Mouse (Mus musculus): ENCODE results near the gene Mdga2. TPM values are rescaled to one million over a fixed set of nuclear protein-coding genes. Genes with fewer than 3 reads are reported as not detected.
A peak's percentile ranks its signal among the peaks of the same experiment; 100 is the strongest.

Mdga2 gene
- polyA plus RNA-seq, 1 experiment from 2014 or later: 8.3 TPM

DNA sequence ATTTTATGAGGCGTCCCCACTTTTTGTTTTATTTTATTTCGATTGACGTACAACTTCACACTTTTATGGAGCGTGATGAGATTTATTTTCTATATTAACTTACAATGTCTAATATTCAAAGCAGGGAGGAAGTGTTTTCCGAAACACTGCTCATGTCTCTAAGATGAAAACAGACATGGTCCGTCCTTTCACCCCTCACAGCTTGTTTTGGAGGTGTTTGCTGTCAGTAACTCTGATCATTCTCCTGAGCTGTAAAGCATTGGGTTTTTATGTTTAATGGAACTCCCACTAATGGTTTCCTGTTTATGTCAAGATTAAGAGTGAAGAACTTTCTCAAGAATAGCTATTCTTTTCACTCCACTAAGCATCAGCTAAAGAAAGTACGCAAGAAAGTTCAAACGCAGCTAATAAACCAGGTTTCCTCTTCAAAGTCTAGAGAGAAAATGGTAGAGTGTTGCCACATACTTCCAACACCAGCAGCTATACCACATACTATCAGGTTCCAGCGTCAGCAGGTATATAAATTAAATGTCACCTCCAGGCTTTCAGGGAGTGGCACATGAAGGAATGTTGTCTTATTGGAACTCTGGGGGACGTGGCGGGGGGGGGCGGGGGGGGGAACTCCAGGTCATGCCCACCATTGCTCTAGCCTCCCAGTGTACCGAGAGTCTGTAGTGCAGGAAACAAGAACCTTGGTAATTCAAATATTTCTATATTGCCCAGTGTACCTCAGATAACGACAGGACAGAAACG lies 186.7 kb downstream of the Mdga2 start:
- Histone ChIP-seq H3K4me3 (no peak overlapping the region), H3K9ac (no peak overlapping the region), H3K9me3 (replicated peaks) (no peaks in the 10 kb centered on the region), H3K27me3 (no peaks in the 10 kb centered on the region), H3K27ac (no peak overlapping the region), H3K4me1 (no peaks in the 10 kb centered on the region), H3K36me3 (ENCODE audit: poor library complexity, severe bottlenecking) (no peaks in the 10 kb centered on the region), H3K4me2 (no peak overlapping the region)
- WGBS: 88% methylated on average over 15 of the region's 15 CpGs
- no peak for ATAC-seq

DNA sequence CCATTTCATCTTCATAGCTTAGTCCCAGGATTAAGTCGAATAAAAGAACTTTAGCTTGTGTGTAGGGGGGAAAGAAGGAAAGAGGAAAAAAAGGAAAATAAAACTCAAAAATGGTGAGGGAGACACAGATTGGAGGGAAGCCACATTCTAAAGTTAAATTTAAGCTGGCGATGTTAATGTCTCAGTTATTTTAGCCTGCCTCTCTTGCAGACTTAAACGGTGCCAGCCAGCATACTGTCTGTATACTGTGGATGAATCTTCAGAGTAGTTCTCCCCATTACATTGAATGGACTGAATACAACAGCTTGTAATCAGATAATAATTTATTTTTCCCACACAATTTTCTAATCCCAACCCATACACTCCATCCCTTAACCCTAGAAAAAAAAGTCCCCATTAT lies 205.2 kb downstream of the Mdga2 start:
- H3K27me3 ChIP-seq: no peaks in the 10 kb centered on the region
- H3K4me2 ChIP-seq: no peak overlapping the region
- no peaks in the 10 kb centered on the region for H3K9me3 ChIP-seq (replicated peaks)
- H3K9ac ChIP-seq: no peak overlapping the region
- H3K4me1 ChIP-seq: no peaks in the 10 kb centered on the region
- no peaks in the 10 kb centered on the region for H3K36me3 ChIP-seq (ENCODE audit: poor library complexity, severe bottlenecking)
- no peak overlapping the region for H3K27ac ChIP-seq
- WGBS: 93% methylated on average over 3 of the region's 3 CpGs
- ATAC-seq: no peak
- no peak overlapping the region for H3K4me3 ChIP-seq

DNA sequence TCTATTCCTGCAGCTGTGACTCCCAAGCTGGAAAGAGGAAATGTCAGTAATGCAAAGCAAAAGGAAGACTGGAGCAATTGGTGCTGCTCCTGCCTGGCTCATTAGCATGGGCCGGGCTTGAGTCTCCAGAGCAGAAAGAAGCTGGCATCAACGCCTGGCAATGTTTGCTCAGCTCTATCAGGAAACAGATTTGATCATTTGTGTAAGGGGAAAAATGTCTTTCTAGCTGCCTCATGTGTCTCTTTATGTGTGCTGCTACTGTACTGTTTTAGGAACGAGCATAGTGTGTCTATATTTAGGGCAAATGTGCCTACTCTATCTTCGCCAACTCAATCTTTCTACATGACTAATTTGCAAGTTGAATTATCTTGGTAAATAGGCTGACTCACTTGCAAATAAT lies 211.0 kb downstream of the Mdga2 start:
- peak; percentile 83 for ATAC-seq
- 69% methylated on average over 4 of the region's 4 CpGs for WGBS

DNA sequence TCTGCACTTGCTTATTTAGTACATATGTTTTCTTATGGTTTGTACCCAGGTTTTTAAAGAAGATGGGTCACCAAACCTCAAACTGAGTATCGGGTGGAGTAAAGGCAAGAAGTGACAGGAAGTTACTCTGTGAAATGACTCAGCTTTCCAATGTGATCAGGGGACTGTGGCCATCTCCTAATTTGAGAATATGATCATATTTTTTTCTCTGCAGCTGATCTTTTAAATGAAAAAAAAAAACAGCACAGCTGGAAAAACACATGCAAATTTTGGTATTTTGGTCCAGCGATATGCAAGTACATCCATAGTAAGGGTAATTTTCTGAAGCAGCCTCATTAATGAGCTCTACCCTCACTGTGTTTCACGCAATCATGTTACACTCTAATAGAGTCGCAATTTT lies 212.0 kb downstream of the Mdga2 start:
- H3K9ac ChIP-seq: no peak overlapping the region
- H3K4me2 ChIP-seq: no peak overlapping the region
- H3K27ac ChIP-seq: no peak overlapping the region
- no peaks in the 10 kb centered on the region for H3K36me3 ChIP-seq (ENCODE audit: poor library complexity, severe bottlenecking)
- no peaks in the 10 kb centered on the region for H3K27me3 ChIP-seq
- 87% methylated on average over 4 of the region's 4 CpGs for WGBS
- H3K9me3 ChIP-seq (replicated peaks): no peaks in the 10 kb centered on the region
- ATAC-seq: no peak
- H3K4me3 ChIP-seq: no peak overlapping the region
- no peaks in the 10 kb centered on the region for H3K4me1 ChIP-seq

More for the DNA sequence above, 211.0 kb downstream of the Mdga2 start:
- Histone ChIP-seq H3K36me3 (ENCODE audit: poor library complexity, severe bottlenecking) (no peaks in the 10 kb centered on the region), H3K4me3 (no peak overlapping the region), H3K27me3 (no peaks in the 10 kb centered on the region), H3K9ac (no peak overlapping the region), H3K4me1 (no peaks in the 10 kb centered on the region), H3K4me2 (no peak overlapping the region), H3K9me3 (replicated peaks) (no peaks in the 10 kb centered on the region), H3K27ac (no peak overlapping the region)

DNA sequence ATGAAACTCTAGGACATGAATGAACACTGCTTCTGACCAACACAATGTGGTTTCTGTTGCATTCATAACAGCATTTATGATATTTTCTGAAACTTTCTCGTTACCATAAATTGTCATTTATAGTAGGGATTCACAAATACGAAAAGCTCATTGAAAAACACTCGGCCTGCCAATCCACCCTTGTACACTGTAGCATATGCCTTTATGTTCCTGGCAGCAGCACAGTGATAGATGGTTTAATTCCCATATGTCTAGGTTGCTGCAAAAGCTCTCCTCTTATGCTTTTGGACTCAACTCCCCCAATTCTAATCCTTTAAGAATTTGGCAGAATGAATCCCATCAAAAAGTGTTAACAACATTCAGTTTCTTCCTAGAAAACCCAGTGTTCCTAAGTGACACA lies 213.2 kb downstream of the Mdga2 start:
- H3K9ac ChIP-seq: no peak overlapping the region
- H3K4me1 ChIP-seq: no peaks in the 10 kb centered on the region
- WGBS: 80% methylated on average over 3 of the region's 3 CpGs
- no peak overlapping the region for H3K27ac ChIP-seq
- no peak overlapping the region for H3K4me2 ChIP-seq
- peak; percentile 69; the same call in 1 of the 2 replicates for ATAC-seq
- H3K27me3 ChIP-seq: no peaks in the 10 kb centered on the region
- H3K36me3 ChIP-seq (ENCODE audit: poor library complexity, severe bottlenecking): no peaks in the 10 kb centered on the region
- H3K9me3 ChIP-seq (replicated peaks): no peaks in the 10 kb centered on the region
- H3K4me3 ChIP-seq: no peak overlapping the region

DNA sequence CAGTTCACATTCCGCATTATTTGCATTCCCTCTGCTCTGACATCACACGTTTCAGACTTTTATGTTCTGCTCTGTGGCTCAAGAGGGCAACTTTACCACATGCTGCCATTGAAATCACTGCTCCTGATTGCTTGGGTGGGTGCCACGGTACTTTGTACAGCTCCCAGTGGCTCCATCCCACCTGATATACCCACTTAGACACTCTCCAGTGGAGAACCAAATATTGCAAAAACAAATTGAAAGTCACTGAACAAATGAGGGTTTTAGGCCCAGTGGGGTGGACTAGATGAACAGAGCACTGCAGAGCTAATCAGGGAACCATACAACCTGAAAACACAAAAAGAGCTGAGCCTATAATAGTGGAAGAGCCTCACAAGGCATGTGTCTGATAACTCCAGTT lies 268.2 kb downstream of the Mdga2 start:
- H3K36me3 ChIP-seq (ENCODE audit: poor library complexity, severe bottlenecking): no peaks in the 10 kb centered on the region
- no peak for ATAC-seq
- H3K27me3 ChIP-seq: no peaks in the 10 kb centered on the region
- H3K4me2 ChIP-seq: no peak overlapping the region
- 61% methylated on average over 3 of the region's 3 CpGs for WGBS
- no peak overlapping the region for H3K9ac ChIP-seq
- no peak overlapping the region for H3K4me3 ChIP-seq
- no peaks in the 10 kb centered on the region for H3K9me3 ChIP-seq (replicated peaks)
- no peak overlapping the region for H3K27ac ChIP-seq
- no peaks in the 10 kb centered on the region for H3K4me1 ChIP-seq

DNA sequence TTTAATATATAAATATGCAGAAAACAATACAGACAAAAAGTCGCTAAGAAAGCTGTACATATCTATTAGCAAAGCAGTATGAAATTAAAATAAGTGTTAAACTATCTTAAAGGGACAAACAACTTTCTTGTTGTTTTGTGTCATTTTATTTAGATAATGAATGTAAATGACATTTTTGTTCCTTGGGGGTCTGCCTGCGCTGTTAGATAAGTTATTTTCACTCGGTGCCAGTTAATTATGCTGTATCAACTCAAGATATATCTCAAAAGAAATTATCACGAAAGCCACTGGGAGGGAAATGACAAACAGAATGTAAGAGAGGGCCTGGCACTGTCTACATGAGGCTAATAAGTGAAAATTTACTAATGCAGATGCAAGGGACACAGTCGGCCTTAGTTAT lies 306.6 kb downstream of the Mdga2 start:
- no peak for ATAC-seq
- 91% methylated on average over 5 of the region's 5 CpGs for WGBS
- H3K4me3 ChIP-seq: no peak overlapping the region

DNA sequence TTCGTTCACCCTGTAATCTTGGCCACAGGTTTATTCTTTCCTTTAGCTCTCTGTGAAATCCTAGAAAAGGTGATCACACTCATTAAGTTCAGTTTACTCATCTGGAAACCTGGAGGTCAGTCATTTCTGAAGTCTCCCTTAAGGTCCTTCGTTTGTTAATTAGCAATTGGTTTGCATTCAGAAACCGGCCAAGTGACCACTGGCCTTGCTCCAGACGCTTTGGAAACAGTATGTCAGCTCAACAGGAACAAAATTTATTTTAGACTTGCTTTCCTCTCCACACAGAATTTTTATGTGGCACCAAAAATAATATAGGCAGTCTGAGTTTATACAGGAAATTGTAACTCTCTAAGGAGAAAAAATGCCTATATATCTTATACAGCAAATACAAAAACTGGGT lies 323.0 kb downstream of the Mdga2 start:
- WGBS: 63% methylated on average over 4 of the region's 4 CpGs
- H3K9me3 ChIP-seq (replicated peaks): no peaks in the 10 kb centered on the region
- no peak for ATAC-seq

More for the DNA sequence above, 306.6 kb downstream of the Mdga2 start:
- H3K9me3 ChIP-seq (replicated peaks): no peaks in the 10 kb centered on the region
- H3K4me1 ChIP-seq: no peaks in the 10 kb centered on the region
- no peak overlapping the region for H3K27ac ChIP-seq
- no peaks in the 10 kb centered on the region for H3K36me3 ChIP-seq (ENCODE audit: poor library complexity, severe bottlenecking)
- no peak overlapping the region for H3K4me2 ChIP-seq
- H3K9ac ChIP-seq: no peak overlapping the region
- no peaks in the 10 kb centered on the region for H3K27me3 ChIP-seq

DNA sequence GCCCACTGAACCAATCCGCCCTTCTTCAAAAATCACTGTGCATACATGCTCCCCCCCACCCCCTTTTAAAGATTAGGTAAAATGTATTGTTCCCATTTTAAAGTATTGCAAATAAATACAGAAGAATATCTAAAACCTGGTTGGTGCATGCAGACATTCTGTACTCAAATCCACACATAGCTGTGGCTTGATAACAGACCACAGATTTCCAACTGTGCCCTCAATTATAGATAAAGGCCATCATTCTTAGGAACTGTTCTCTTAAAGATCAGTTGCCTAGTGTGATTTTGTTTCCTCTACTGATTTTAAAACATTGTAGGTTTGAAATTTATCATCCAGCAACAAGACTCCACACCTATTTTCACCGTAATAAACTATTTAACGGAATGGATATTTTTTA lies 325.6 kb downstream of the Mdga2 start:
- Histone ChIP-seq H3K4me1 (no peaks in the 10 kb centered on the region), H3K36me3 (ENCODE audit: poor library complexity, severe bottlenecking) (no peaks in the 10 kb centered on the region), H3K4me2 (no peak overlapping the region), H3K27ac (no peak overlapping the region), H3K9me3 (replicated peaks) (no peaks in the 10 kb centered on the region), H3K4me3 (no peak overlapping the region), H3K27me3 (no peaks in the 10 kb centered on the region), H3K9ac (no peak overlapping the region)
- WGBS: 93% methylated on average over 3 of the region's 3 CpGs
- no peak for ATAC-seq

More for the DNA sequence above, 323.0 kb downstream of the Mdga2 start:
- Histone ChIP-seq H3K27me3 (no peaks in the 10 kb centered on the region), H3K4me1 (no peaks in the 10 kb centered on the region), H3K4me2 (no peak overlapping the region), H3K36me3 (ENCODE audit: poor library complexity, severe bottlenecking) (no peaks in the 10 kb centered on the region), H3K9ac (no peak overlapping the region), H3K4me3 (no peak overlapping the region), H3K27ac (no peak overlapping the region)

DNA sequence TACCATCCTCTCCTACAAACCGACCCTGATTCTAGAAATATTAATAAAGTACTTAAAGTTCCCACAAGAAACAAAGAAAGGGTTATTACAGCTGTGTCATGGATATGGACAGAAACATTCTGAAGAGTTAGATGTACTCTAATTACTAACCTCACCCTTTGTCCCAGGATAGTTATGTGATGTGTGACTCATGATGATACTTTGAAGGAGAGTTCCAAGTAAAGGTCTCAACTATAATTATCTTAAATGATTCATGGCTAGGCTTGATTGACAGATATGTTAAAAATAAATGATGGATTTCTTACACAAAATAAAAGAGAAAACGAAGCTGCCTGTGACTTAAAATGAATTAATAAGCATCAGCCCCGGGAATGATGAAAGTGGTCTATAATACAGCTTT lies 332.1 kb downstream of the Mdga2 start:
- Histone ChIP-seq H3K4me2 (no peak overlapping the region), H3K27me3 (no peaks in the 10 kb centered on the region), H3K27ac (no peak overlapping the region), H3K4me3 (no peak overlapping the region), H3K9me3 (replicated peaks) (no peaks in the 10 kb centered on the region), H3K36me3 (ENCODE audit: poor library complexity, severe bottlenecking) (no peaks in the 10 kb centered on the region), H3K4me1 (0 out of 2 replicates have a peak, but pooled peaks cover 7% of the 10 kb centered on the region), H3K9ac (no peak overlapping the region)
- WGBS: 76% methylated on average over 3 of the region's 3 CpGs
- no peak for ATAC-seq

DNA sequence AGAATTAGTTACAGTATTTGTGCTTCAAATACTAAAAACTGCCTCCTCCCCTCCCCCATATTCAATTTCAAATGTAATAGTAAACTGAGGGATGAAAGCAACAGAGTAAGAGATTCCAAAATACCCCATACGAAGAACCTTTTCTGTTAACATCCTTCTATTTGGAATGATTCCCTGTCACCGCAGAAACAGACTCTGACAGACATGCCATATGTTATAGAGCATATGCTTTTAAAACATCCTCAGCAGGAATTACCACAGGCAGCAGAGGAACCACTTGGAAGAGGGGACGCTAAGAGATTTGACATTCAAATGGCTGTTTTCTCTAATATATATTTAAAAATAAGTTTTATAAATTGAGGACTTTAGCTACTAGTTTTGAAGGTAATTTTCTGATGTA lies 333.1 kb downstream of the Mdga2 start:
- ATAC-seq: peak; percentile 81; the same call in 1 of the 2 replicates
- 0 out of 2 replicates have a peak, but pooled peaks cover 7% of the 10 kb centered on the region for H3K4me1 ChIP-seq
- H3K36me3 ChIP-seq (ENCODE audit: poor library complexity, severe bottlenecking): no peaks in the 10 kb centered on the region
- no peaks in the 10 kb centered on the region for H3K9me3 ChIP-seq (replicated peaks)
- no peak overlapping the region for H3K9ac ChIP-seq
- H3K27ac ChIP-seq: no peak overlapping the region
- WGBS: 59% methylated on average over 3 of the region's 3 CpGs
- no peak overlapping the region for H3K4me3 ChIP-seq
- no peaks in the 10 kb centered on the region for H3K27me3 ChIP-seq
- no peak overlapping the region for H3K4me2 ChIP-seq

DNA sequence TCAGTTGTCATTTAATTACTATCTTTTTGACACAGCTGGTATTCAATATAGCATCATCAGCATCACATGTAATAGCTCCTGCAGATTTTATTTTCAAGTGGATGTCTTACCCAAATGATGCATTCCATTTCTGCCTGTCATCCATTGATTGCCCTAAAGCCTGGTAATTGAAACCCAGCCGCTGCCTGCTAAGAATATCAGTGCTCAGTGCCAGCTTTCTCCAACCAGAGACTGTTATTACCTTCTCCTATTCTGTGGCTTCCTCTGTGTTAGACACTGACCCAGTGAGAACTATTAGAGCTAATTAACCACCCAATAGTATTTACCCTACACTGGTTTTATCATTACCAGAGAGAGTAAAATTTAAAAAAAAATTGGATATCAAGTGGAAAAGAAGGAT lies 333.7 kb downstream of the Mdga2 start:
- no peak overlapping the region for H3K4me2 ChIP-seq
- H3K4me3 ChIP-seq: no peak overlapping the region
- H3K4me1 ChIP-seq: 0 out of 2 replicates have a peak, but pooled peaks cover 7% of the 10 kb centered on the region
- H3K27ac ChIP-seq: no peak overlapping the region
- 45% methylated on average over 1 of the region's 1 CpGs for WGBS
- H3K9ac ChIP-seq: no peak overlapping the region
- ATAC-seq: peak; percentile 66
- no peaks in the 10 kb centered on the region for H3K36me3 ChIP-seq (ENCODE audit: poor library complexity, severe bottlenecking)
- no peaks in the 10 kb centered on the region for H3K27me3 ChIP-seq
- no peaks in the 10 kb centered on the region for H3K9me3 ChIP-seq (replicated peaks)

DNA sequence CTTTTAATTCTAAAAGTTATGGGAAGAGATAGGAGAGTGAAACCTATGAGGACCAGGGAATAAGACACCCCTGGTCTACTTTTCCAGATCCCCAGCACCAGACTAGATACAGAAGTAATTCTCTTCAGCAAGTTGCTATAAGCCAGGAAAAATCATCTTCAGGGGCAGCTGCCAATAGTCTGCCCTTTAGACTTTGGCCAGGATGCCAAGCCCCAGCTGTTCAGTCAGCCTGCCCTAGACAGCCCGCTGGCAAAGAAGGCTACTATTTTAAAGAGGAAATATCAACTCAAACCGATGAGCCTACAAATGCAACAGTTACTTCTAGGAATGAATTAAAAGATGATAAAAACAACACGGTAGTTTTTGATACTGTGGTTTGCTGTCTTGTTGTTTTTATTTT lies 356.1 kb downstream of the Mdga2 start:
- 88% methylated on average over 3 of the region's 3 CpGs for WGBS
- no peak overlapping the region for H3K4me2 ChIP-seq
- ATAC-seq: no peak

More for the DNA sequence above, 356.1 kb downstream of the Mdga2 start:
- Histone ChIP-seq H3K9me3 (replicated peaks) (no peaks in the 10 kb centered on the region), H3K4me1 (no peaks in the 10 kb centered on the region), H3K36me3 (ENCODE audit: poor library complexity, severe bottlenecking) (no peaks in the 10 kb centered on the region), H3K27ac (no peak overlapping the region), H3K9ac (no peak overlapping the region), H3K27me3 (no peaks in the 10 kb centered on the region), H3K4me3 (no peak overlapping the region)
